Mouse (Mus musculus): ENCODE results near the gene Epb41l4b. TPM values are rescaled to one million over a fixed set of nuclear protein-coding genes. Genes with fewer than 3 reads are reported as not detected.

Epb41l4b gene
- polyA plus RNA-seq, 1 experiment from 2014 or later = 3.7 TPM

GRCm38 (mm10) chr4:57068397-57068796 is 74.8 kb downstream of the Epb41l4b start:
- Histone ChIP-seq H3K4me1 (peaks cover 16% of the 10 kb centered on the region; the same call in 1 of the 2 replicates), H3K9me3 (no peaks in the 10 kb centered on the region), H3K9ac (no peak overlapping the region), H3K27ac (no peak overlapping the region), H3K4me3 (no peak overlapping the region), H3K4me2 (no peak overlapping the region), H3K27me3 (replicated peaks) (no peaks in the 10 kb centered on the region), H3K36me3 (replicated peaks) (no peaks in the 10 kb centered on the region)
- WGBS = 80% methylated on average over 7 of the region's 7 CpGs
- ATAC-seq (replicated peaks) = no peak

GRCm38 (mm10) chr4:57067801-57068200 is 75.4 kb downstream of the Epb41l4b start:
- H3K27ac ChIP-seq = no peak overlapping the region
- no peaks in the 10 kb centered on the region for H3K27me3 ChIP-seq (replicated peaks)
- no peak for ATAC-seq (replicated peaks)
- H3K4me3 ChIP-seq = no peak overlapping the region
- H3K9me3 ChIP-seq = no peaks in the 10 kb centered on the region
- WGBS = 76% methylated on average over 5 of the region's 5 CpGs
- peaks cover 16% of the 10 kb centered on the region; the same call in 1 of the 2 replicates for H3K4me1 ChIP-seq
- no peak overlapping the region for H3K9ac ChIP-seq
- H3K36me3 ChIP-seq (replicated peaks) = no peaks in the 10 kb centered on the region
- no peak overlapping the region for H3K4me2 ChIP-seq

GRCm38 (mm10) chr4:57066936-57067335 is 76.3 kb downstream of the Epb41l4b start:
- Histone ChIP-seq H3K27me3 (replicated peaks) (no peaks in the 10 kb centered on the region), H3K4me2 (no peak overlapping the region), H3K9ac (no peak overlapping the region), H3K36me3 (replicated peaks) (no peaks in the 10 kb centered on the region), H3K4me3 (no peak overlapping the region), H3K9me3 (no peaks in the 10 kb centered on the region), H3K27ac (no peak overlapping the region), H3K4me1 (peaks cover 16% of the 10 kb centered on the region; the same call in 1 of the 2 replicates)
- 91% methylated on average over 2 of the region's 2 CpGs for WGBS
- ATAC-seq (replicated peaks) = no peak

- Histone ChIP-seq H3K9me3 (no peaks in the 10 kb centered on the region), H3K4me2 (no peak overlapping the region), H3K36me3 (replicated peaks) (no peaks in the 10 kb centered on the region), H3K27ac (no peak overlapping the region), H3K27me3 (replicated peaks) (no peaks in the 10 kb centered on the region), H3K4me1 (peaks cover 16% of the 10 kb centered on the region; the same call in 1 of the 2 replicates), H3K9ac (no peak overlapping the region), H3K4me3 (no peak overlapping the region)
- peak; percentile 16; the same call in 1 of the 2 replicates for ATAC-seq (replicated peaks)
- 26% methylated on average over 4 of the region's 4 CpGs for WGBS
These were observed 78.0 kb downstream of the Epb41l4b start for GRCm38 (mm10) chr4:57065273-57065672.

- no peak overlapping the region for H3K9ac ChIP-seq
- no peaks in the 10 kb centered on the region for H3K36me3 ChIP-seq (replicated peaks)
- 0% methylated on average over 2 of the region's 2 CpGs for WGBS
- no peak overlapping the region for H3K27ac ChIP-seq
- peaks cover 16% of the 10 kb centered on the region; the same call in 1 of the 2 replicates for H3K4me1 ChIP-seq
- no peak overlapping the region for H3K4me2 ChIP-seq
- H3K4me3 ChIP-seq = no peak overlapping the region
- no peaks in the 10 kb centered on the region for H3K27me3 ChIP-seq (replicated peaks)
- ATAC-seq (replicated peaks) = peak; percentile 8; the same call in 1 of the 2 replicates
- no peaks in the 10 kb centered on the region for H3K9me3 ChIP-seq
These were observed 78.4 kb downstream of the Epb41l4b start for GRCm38 (mm10) chr4:57064830-57065229.

GRCm38 (mm10) chr4:57060319-57060831 is 82.9 kb downstream of the Epb41l4b start:
- Histone ChIP-seq H3K27me3 (replicated peaks) (no peaks in the 10 kb centered on the region), H3K4me1 (peaks cover 18% of the 10 kb centered on the region; the same call in 1 of the 2 replicates), H3K4me2 (no peak overlapping the region), H3K27ac (no peak overlapping the region), H3K9ac (no peak overlapping the region), H3K9me3 (no peaks in the 10 kb centered on the region), H3K4me3 (no peak overlapping the region), H3K36me3 (replicated peaks) (no peaks in the 10 kb centered on the region)
- WGBS = 75% methylated on average over 15 of the region's 15 CpGs
- ATAC-seq (replicated peaks) = no peak

- Histone ChIP-seq H3K36me3 (replicated peaks) (no peaks in the 10 kb centered on the region), H3K4me1 (0 out of 2 replicates have a peak, but pooled peaks cover 5% of the 10 kb centered on the region), H3K4me2 (no peak overlapping the region), H3K9me3 (no peaks in the 10 kb centered on the region), H3K9ac (no peak overlapping the region), H3K27me3 (replicated peaks) (no peaks in the 10 kb centered on the region), H3K4me3 (no peak overlapping the region), H3K27ac (no peak overlapping the region)
- 79% methylated on average over 2 of the region's 2 CpGs for WGBS
- no peak for ATAC-seq (replicated peaks)
These were observed 84.6 kb downstream of the Epb41l4b start for GRCm38 (mm10) chr4:57058623-57059022.

GRCm38 (mm10) chr4:57057637-57058036 is 85.6 kb downstream of the Epb41l4b start:
- no peaks in the 10 kb centered on the region for H3K9me3 ChIP-seq
- peaks cover 13% of the 10 kb centered on the region; the same call in 1 of the 2 replicates for H3K4me1 ChIP-seq
- no peaks in the 10 kb centered on the region for H3K27me3 ChIP-seq (replicated peaks)
- ATAC-seq (replicated peaks) = no peak
- no peak overlapping the region for H3K27ac ChIP-seq
- H3K4me2 ChIP-seq = no peak overlapping the region
- no peak overlapping the region for H3K4me3 ChIP-seq
- 98% methylated on average over 4 of the region's 4 CpGs for WGBS
- H3K36me3 ChIP-seq (replicated peaks) = no peaks in the 10 kb centered on the region
- no peak overlapping the region for H3K9ac ChIP-seq

- H3K4me2 ChIP-seq = no peak overlapping the region
- H3K4me1 ChIP-seq = peaks cover 13% of the 10 kb centered on the region; the same call in 1 of the 2 replicates
- no peak overlapping the region for H3K4me3 ChIP-seq
- H3K9ac ChIP-seq = no peak overlapping the region
- H3K27ac ChIP-seq = no peak overlapping the region
- H3K36me3 ChIP-seq (replicated peaks) = no peaks in the 10 kb centered on the region
- 66% methylated on average over 7 of the region's 7 CpGs for WGBS
- H3K9me3 ChIP-seq = no peaks in the 10 kb centered on the region
- H3K27me3 ChIP-seq (replicated peaks) = no peaks in the 10 kb centered on the region
- peak; percentile 29; the same call in 1 of the 2 replicates for ATAC-seq (replicated peaks)
These were observed 87.6 kb downstream of the Epb41l4b start for GRCm38 (mm10) chr4:57055635-57056034.

GRCm38 (mm10) chr4:57049281-57049921 is 93.8 kb downstream of the Epb41l4b start:
- no peak for ATAC-seq (replicated peaks)
- Histone ChIP-seq H3K27ac (no peak overlapping the region), H3K4me2 (no peak overlapping the region), H3K27me3 (replicated peaks) (no peaks in the 10 kb centered on the region), H3K9ac (no peak overlapping the region), H3K36me3 (replicated peaks) (no peaks in the 10 kb centered on the region), H3K4me3 (no peak overlapping the region), H3K9me3 (no peaks in the 10 kb centered on the region), H3K4me1 (peaks cover 9% of the 10 kb centered on the region; the same call in 1 of the 2 replicates)
- WGBS = 39% methylated on average over 5 of the region's 5 CpGs

GRCm38 (mm10) chr4:57048566-57048965 is 94.7 kb downstream of the Epb41l4b start:
- peaks cover 9% of the 10 kb centered on the region; the same call in 1 of the 2 replicates for H3K4me1 ChIP-seq
- WGBS = 46% methylated on average over 6 of the region's 6 CpGs
- H3K9ac ChIP-seq = no peak overlapping the region
- no peak overlapping the region for H3K27ac ChIP-seq
- H3K27me3 ChIP-seq (replicated peaks) = no peaks in the 10 kb centered on the region
- no peak overlapping the region for H3K4me2 ChIP-seq
- H3K4me3 ChIP-seq = no peak overlapping the region
- H3K9me3 ChIP-seq = no peaks in the 10 kb centered on the region
- ATAC-seq (replicated peaks) = no peak
- no peaks in the 10 kb centered on the region for H3K36me3 ChIP-seq (replicated peaks)

- no peak for ATAC-seq (replicated peaks)
- Histone ChIP-seq H3K36me3 (replicated peaks) (no peaks in the 10 kb centered on the region), H3K27ac (no peak overlapping the region), H3K4me3 (no peak overlapping the region), H3K9me3 (no peaks in the 10 kb centered on the region), H3K9ac (no peak overlapping the region), H3K4me2 (no peak overlapping the region), H3K27me3 (replicated peaks) (no peaks in the 10 kb centered on the region), H3K4me1 (peaks cover 2% of the 10 kb centered on the region; the same call in 1 of the 2 replicates)
- 58% methylated on average over 9 of the region's 9 CpGs for WGBS
These were observed 97.1 kb downstream of the Epb41l4b start for GRCm38 (mm10) chr4:57046160-57046571.

- Histone ChIP-seq H3K36me3 (replicated peaks) (no peaks in the 10 kb centered on the region), H3K4me1 (peaks cover 12% of the 10 kb centered on the region), H3K4me2 (no peak overlapping the region), H3K27ac (no peak overlapping the region), H3K9ac (no peak overlapping the region), H3K4me3 (no peak overlapping the region), H3K9me3 (no peaks in the 10 kb centered on the region), H3K27me3 (replicated peaks) (no peaks in the 10 kb centered on the region)
- WGBS = 88% methylated on average over 8 of the region's 8 CpGs
- no peak for ATAC-seq (replicated peaks)
These were observed 99.6 kb downstream of the Epb41l4b start for GRCm38 (mm10) chr4:57043621-57044020.
